Mouse (Mus musculus): ENCODE measurements around the gene Pdia3. TPM values are rescaled to one million over a fixed set of nuclear protein-coding genes. Genes with fewer than 3 reads are reported as not detected.

The Pdia3 gene
- polyA plus RNA-seq, 1 experiment from 2014 or later: 491 TPM

GRCm38 (mm10) chr2:121447006-121447405 is 33.4 kb downstream of the Pdia3 start:
- no peak overlapping the region for H3K4me2 ChIP-seq
- WGBS: 68% methylated on average over 3 of the region's 3 CpGs
- H3K4me3 ChIP-seq (ENCODE audit: low read depth, low read length): no peak overlapping the region
- H3K27ac ChIP-seq (ENCODE audit: low read depth, low read length): no peak overlapping the region
- H3K4me1 ChIP-seq (replicated peaks; ENCODE audit: control insufficient read depth, insufficient read depth, low read length): peaks cover 22% of the 10 kb centered on the region
- H3K9me3 ChIP-seq (ENCODE audit: control insufficient read depth, low read length): no peaks in the 10 kb centered on the region
- H3K27me3 ChIP-seq (replicated peaks; ENCODE audit: control insufficient read depth, insufficient read depth, low read length): 0 out of 2 replicates have a peak, but pooled peaks cover under 1% of the 10 kb centered on the region
- DNase-seq (ENCODE audit: low spot score) (no peak), ATAC-seq (replicated peaks; ENCODE audit: low FRiP score) (no peak)
- peaks cover 6% of the 10 kb centered on the region for H3K36me3 ChIP-seq (ENCODE audit: control insufficient read depth, insufficient read depth, low read length)
- H3K9ac ChIP-seq (ENCODE audit: low read depth, low read length): no peak overlapping the region

GRCm38 (mm10) chr2:121448136-121448535 is 34.6 kb downstream of the Pdia3 start:
- H3K27ac ChIP-seq (ENCODE audit: low read depth, low read length): peak overlapping the region; percentile 87
- peak overlapping the region; percentile 100 for H3K4me3 ChIP-seq (ENCODE audit: low read depth, low read length)
- no peaks in the 10 kb centered on the region for H3K9me3 ChIP-seq (ENCODE audit: control insufficient read depth, low read length)
- DNase-seq (ENCODE audit: low spot score) (no peak), ATAC-seq (replicated peaks; ENCODE audit: low FRiP score) (no peak)
- H3K4me2 ChIP-seq: peak overlapping the region; percentile 95
- peak overlapping the region; percentile 66 for H3K9ac ChIP-seq (ENCODE audit: low read depth, low read length)
- H3K36me3 ChIP-seq (ENCODE audit: control insufficient read depth, insufficient read depth, low read length): peaks cover 15% of the 10 kb centered on the region
- WGBS: 16% methylated on average over 9 of the region's 9 CpGs
- H3K4me1 ChIP-seq (replicated peaks; ENCODE audit: control insufficient read depth, insufficient read depth, low read length): peaks cover 14% of the 10 kb centered on the region
- H3K27me3 ChIP-seq (replicated peaks; ENCODE audit: control insufficient read depth, insufficient read depth, low read length): no peaks in the 10 kb centered on the region

GRCm38 (mm10) chr2:121448739-121449535 is 35.4 kb downstream of the Pdia3 start, which contains the start of gene Serf2:
TSS of gene Serf2 (plus strand) at chr2:121449195.
- H3K4me1 ChIP-seq (replicated peaks; ENCODE audit: control insufficient read depth, insufficient read depth, low read length): peaks cover 13% of the 10 kb centered on the region
- peak within 1 kb of the TSS; percentile 100 for H3K4me3 ChIP-seq (ENCODE audit: low read depth, low read length)
- no peaks in the 10 kb centered on the region for H3K9me3 ChIP-seq (ENCODE audit: control insufficient read depth, low read length)
- ATAC-seq (replicated peaks; ENCODE audit: low FRiP score): peak; percentile 97
- peak within 1 kb of the TSS; percentile 94 for H3K27ac ChIP-seq (ENCODE audit: low read depth, low read length)
- WGBS: 2% methylated on average over 67 of the region's 74 CpGs
- H3K36me3 ChIP-seq (ENCODE audit: control insufficient read depth, insufficient read depth, low read length): peaks cover 18% of the 10 kb centered on the region
- peak within 1 kb of the TSS; percentile 95 for H3K9ac ChIP-seq (ENCODE audit: low read depth, low read length)
- peak within 1 kb of the TSS; percentile 95 for H3K4me2 ChIP-seq
- DNase-seq (ENCODE audit: low spot score): peak; percentile 100
- no peaks in the 10 kb centered on the region for H3K27me3 ChIP-seq (replicated peaks; ENCODE audit: control insufficient read depth, insufficient read depth, low read length)

GRCm38 (mm10) chr2:121449545-121450011 is 36.0 kb downstream of the Pdia3 start:
- DNase-seq (ENCODE audit: low spot score): no peak
- peak; percentile 16 for ATAC-seq (replicated peaks; ENCODE audit: low FRiP score)

GRCm38 (mm10) chr2:121450093-121450492 is 36.5 kb downstream of the Pdia3 start:
- H3K27me3 ChIP-seq (replicated peaks; ENCODE audit: control insufficient read depth, insufficient read depth, low read length): no peaks in the 10 kb centered on the region
- peak overlapping the region; percentile 95 for H3K4me2 ChIP-seq
- DNase-seq (ENCODE audit: low spot score) (no peak), ATAC-seq (replicated peaks; ENCODE audit: low FRiP score) (no peak)
- H3K27ac ChIP-seq (ENCODE audit: low read depth, low read length): peak overlapping the region; percentile 94
- H3K4me1 ChIP-seq (replicated peaks; ENCODE audit: control insufficient read depth, insufficient read depth, low read length): peaks cover 13% of the 10 kb centered on the region
- H3K9me3 ChIP-seq (ENCODE audit: control insufficient read depth, low read length): no peaks in the 10 kb centered on the region
- H3K9ac ChIP-seq (ENCODE audit: low read depth, low read length): peak overlapping the region; percentile 95
- 1% methylated on average over 7 of the region's 7 CpGs for WGBS
- peaks cover 20% of the 10 kb centered on the region for H3K36me3 ChIP-seq (ENCODE audit: control insufficient read depth, insufficient read depth, low read length)
- peak overlapping the region; percentile 100 for H3K4me3 ChIP-seq (ENCODE audit: low read depth, low read length)

More at GRCm38 (mm10) chr2:121449545-121450011, 36.0 kb downstream of the Pdia3 start:
- Histone ChIP-seq H3K4me2 (peak overlapping the region; percentile 95), H3K27ac (ENCODE audit: low read depth, low read length) (peak overlapping the region; percentile 94), H3K36me3 (ENCODE audit: control insufficient read depth, insufficient read depth, low read length) (peaks cover 18% of the 10 kb centered on the region), H3K27me3 (replicated peaks; ENCODE audit: control insufficient read depth, insufficient read depth, low read length) (no peaks in the 10 kb centered on the region), H3K4me1 (replicated peaks; ENCODE audit: control insufficient read depth, insufficient read depth, low read length) (peaks cover 13% of the 10 kb centered on the region), H3K4me3 (ENCODE audit: low read depth, low read length) (peak overlapping the region; percentile 100), H3K9me3 (ENCODE audit: control insufficient read depth, low read length) (no peaks in the 10 kb centered on the region), H3K9ac (ENCODE audit: low read depth, low read length) (peak overlapping the region; percentile 95)
- WGBS: under 1% methylated on average over 54 of the region's 54 CpGs

GRCm38 (mm10) chr2:121452361-121452760 is 38.8 kb downstream of the Pdia3 start:
- no peak overlapping the region for H3K4me3 ChIP-seq (ENCODE audit: low read depth, low read length)
- no peak overlapping the region for H3K4me2 ChIP-seq
- H3K4me1 ChIP-seq (replicated peaks; ENCODE audit: control insufficient read depth, insufficient read depth, low read length): peaks cover 22% of the 10 kb centered on the region

GRCm38 (mm10) chr2:121452990-121453389 is 39.4 kb downstream of the Pdia3 start, which contains the start of gene Hypk:
TSS of gene Hypk (plus strand) at chr2:121453290.
- Histone ChIP-seq H3K9ac (ENCODE audit: low read depth, low read length) (no peak within 1 kb of the TSS), H3K27ac (ENCODE audit: low read depth, low read length) (no peak within 1 kb of the TSS), H3K4me3 (ENCODE audit: low read depth, low read length) (no peak within 1 kb of the TSS), H3K36me3 (ENCODE audit: control insufficient read depth, insufficient read depth, low read length) (peaks cover 20% of the 10 kb centered on the region), H3K4me1 (replicated peaks; ENCODE audit: control insufficient read depth, insufficient read depth, low read length) (peaks cover 22% of the 10 kb centered on the region), H3K9me3 (ENCODE audit: control insufficient read depth, low read length) (no peaks in the 10 kb centered on the region), H3K27me3 (replicated peaks; ENCODE audit: control insufficient read depth, insufficient read depth, low read length) (no peaks in the 10 kb centered on the region), H3K4me2 (no peak within 1 kb of the TSS)
- 70% methylated on average over 4 of the region's 4 CpGs for WGBS
- ATAC-seq (replicated peaks; ENCODE audit: low FRiP score) (no peak), DNase-seq (ENCODE audit: low spot score) (no peak)

More at GRCm38 (mm10) chr2:121452361-121452760, 38.8 kb downstream of the Pdia3 start:
- H3K36me3 ChIP-seq (ENCODE audit: control insufficient read depth, insufficient read depth, low read length): peaks cover 20% of the 10 kb centered on the region
- H3K27me3 ChIP-seq (replicated peaks; ENCODE audit: control insufficient read depth, insufficient read depth, low read length): no peaks in the 10 kb centered on the region
- no peaks in the 10 kb centered on the region for H3K9me3 ChIP-seq (ENCODE audit: control insufficient read depth, low read length)
- no peak overlapping the region for H3K27ac ChIP-seq (ENCODE audit: low read depth, low read length)
- no peak for DNase-seq (ENCODE audit: low spot score)
- ATAC-seq (replicated peaks; ENCODE audit: low FRiP score): no peak
- 73% methylated on average over 4 of the region's 4 CpGs for WGBS
- H3K9ac ChIP-seq (ENCODE audit: low read depth, low read length): no peak overlapping the region

- H3K27me3 ChIP-seq (replicated peaks; ENCODE audit: control insufficient read depth, insufficient read depth, low read length): no peaks in the 10 kb centered on the region
- no peak overlapping the region for H3K9ac ChIP-seq (ENCODE audit: low read depth, low read length)
- peaks cover 26% of the 10 kb centered on the region for H3K36me3 ChIP-seq (ENCODE audit: control insufficient read depth, insufficient read depth, low read length)
- H3K27ac ChIP-seq (ENCODE audit: low read depth, low read length): no peak overlapping the region
- H3K4me1 ChIP-seq (replicated peaks; ENCODE audit: control insufficient read depth, insufficient read depth, low read length): peaks cover 27% of the 10 kb centered on the region
- DNase-seq (ENCODE audit: low spot score) (no peak), ATAC-seq (replicated peaks; ENCODE audit: low FRiP score) (no peak)
- H3K9me3 ChIP-seq (ENCODE audit: control insufficient read depth, low read length): no peaks in the 10 kb centered on the region
- H3K4me2 ChIP-seq: no peak overlapping the region
- no peak overlapping the region for H3K4me3 ChIP-seq (ENCODE audit: low read depth, low read length)
- WGBS: 88% methylated on average over 6 of the region's 6 CpGs
Measured at GRCm38 (mm10) chr2:121453917-121454316, 40.3 kb downstream of the Pdia3 start.
